ENCODE assay signal across 9 mouse cellular contexts in the genomic region with DNA sequence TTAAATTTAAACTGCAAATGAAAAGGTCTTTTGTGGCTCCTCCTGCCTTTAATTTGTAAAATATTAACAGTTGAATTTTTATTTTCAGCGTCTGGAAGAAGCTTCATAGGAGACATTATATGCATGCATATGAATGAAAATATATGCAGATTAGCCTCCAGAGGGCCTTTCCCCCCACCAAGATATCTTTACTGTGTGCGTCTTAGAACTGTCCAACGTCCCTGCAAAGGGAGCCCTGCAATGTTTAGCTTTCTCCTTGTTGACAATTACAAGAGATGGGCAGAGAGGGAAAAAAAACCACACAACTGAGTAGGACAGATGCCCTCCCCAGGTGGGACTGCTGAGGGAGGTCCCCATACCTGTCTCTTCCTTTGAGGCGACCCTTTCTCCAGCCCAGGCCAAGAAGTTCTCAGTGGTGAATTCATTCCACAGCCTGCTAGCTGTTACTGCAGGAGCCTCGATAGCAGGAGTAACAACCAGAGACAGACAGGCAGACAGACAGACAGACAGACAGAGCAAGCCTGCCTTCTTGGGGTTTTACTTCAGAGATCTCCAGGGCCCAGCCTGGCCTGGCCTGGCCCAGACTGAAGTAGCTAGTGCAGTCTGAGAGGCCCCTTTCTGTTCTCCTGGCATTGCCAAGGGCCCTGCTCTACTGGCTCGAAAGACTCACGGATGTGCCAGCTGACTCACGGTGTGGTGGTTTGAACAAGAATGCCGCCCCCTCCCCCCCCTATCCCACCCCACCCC. TPM values are rescaled to one million over a fixed set of nuclear protein-coding genes. Genes with fewer than 3 reads are reported as not detected.
DNase-seq lines count a peak whose midpoint lies in the region; ATAC-seq lines count a peak whose summit lies in the region.
"Had no signal": no experiment of that assay in that cellular context is flagged by ENCODE, and none has a peak within 500 bp of the region (broad histone marks: within the 10 kb centered on the region; RNA-seq: fewer than 3 reads in every experiment).

No protein-coding gene starts in this region.

- H3K4me2 ChIP-seq in hindbrain, embryonic 11.5 days (replicated peaks; ENCODE audit: low read depth, low read length) = no peak overlapping the region
- no peak overlapping the region for H3K4me2 ChIP-seq in forebrain, embryonic 16.5 days (ENCODE audit: low read length)
- H3K4me2 ChIP-seq in liver, embryonic 16.5 days (ENCODE audit: low read depth, low read length) = no peak overlapping the region

- ATAC-seq in hindbrain, embryonic 11.5 days (ENCODE audit: low FRiP score) = no peak
- 0 out of 2 replicates have a peak, but pooled peaks have one; percentile 32 for ATAC-seq in forebrain, embryonic 16.5 days
- ATAC-seq in liver, embryonic 16.5 days (ENCODE audit: low read depth) = no peak

- peak overlapping the region; percentile 54 for H3K27ac ChIP-seq in hindbrain, embryonic 10.5 days
- H3K27ac ChIP-seq in hindbrain, embryonic 11.5 days (ENCODE audit: low read depth, low read length) = no peak overlapping the region
- H3K27ac ChIP-seq in forebrain, embryonic 16.5 days (ENCODE audit: low read length) = no peak overlapping the region
- peak overlapping the region; percentile 5; the same call in 1 of the 2 replicates for H3K27ac ChIP-seq in liver, embryonic 16.5 days (ENCODE audit: low read length)

- no peak for DNase-seq in hindbrain, embryonic 10.5 days (ENCODE audit: low spot score)
- no peak for DNase-seq in hindbrain, embryonic 11.5 days (ENCODE audit: low spot score)
- peak; percentile 90 for DNase-seq in NIH3T3 (ENCODE audit: low read depth)
- DNase-seq in neural tube, embryonic 10.5 days (ENCODE audit: extremely low spot score, low spot score) = no peak
- no peak for DNase-seq in T-cell, adult 2 months (ENCODE audit: low spot score)
- no peak for DNase-seq in gastrocnemius, postnatal 10 days
- DNase-seq: right cerebral cortex, adult 18-20 months had no signal

- peaks cover 29% of the 10 kb centered on the region for H3K4me1 ChIP-seq in hindbrain, embryonic 10.5 days (replicated peaks)
- peaks cover 4% of the 10 kb centered on the region; the same call in 1 of the 2 replicates for H3K4me1 ChIP-seq in hindbrain, embryonic 11.5 days (replicated peaks; ENCODE audit: control insufficient read depth, insufficient read depth, low read length)
- peaks cover 20% of the 10 kb centered on the region for H3K4me1 ChIP-seq in forebrain, embryonic 16.5 days (replicated peaks; ENCODE audit: control insufficient read depth, insufficient read depth, low read length)
- peaks cover 8% of the 10 kb centered on the region; the same call in 1 of the 2 replicates for H3K4me1 ChIP-seq in liver, embryonic 16.5 days (ENCODE audit: control insufficient read depth, low read depth, low read length)

- H3K27me3 ChIP-seq in hindbrain, embryonic 10.5 days (ENCODE audit: insufficient read depth, poor library complexity, severe bottlenecking) = no peaks in the 10 kb centered on the region
- H3K27me3 ChIP-seq in hindbrain, embryonic 11.5 days (ENCODE audit: control insufficient read depth, insufficient read depth, low read length) = no peaks in the 10 kb centered on the region
- no peaks in the 10 kb centered on the region for H3K27me3 ChIP-seq in forebrain, embryonic 16.5 days (replicated peaks; ENCODE audit: control insufficient read depth, insufficient read depth, low read length)
- H3K27me3 ChIP-seq in liver, embryonic 16.5 days (ENCODE audit: control insufficient read depth, insufficient read depth, low read depth, low read length) = no peaks in the 10 kb centered on the region

- H3K9ac ChIP-seq in hindbrain, embryonic 11.5 days (ENCODE audit: low read depth, low read length) = no peak overlapping the region
- H3K9ac ChIP-seq in forebrain, embryonic 16.5 days (replicated peaks; ENCODE audit: low read depth, low read length) = no peak overlapping the region
- H3K9ac ChIP-seq in liver, embryonic 16.5 days (ENCODE audit: low read depth, low read length) = no peak overlapping the region

- no peak overlapping the region for H3K4me3 ChIP-seq in hindbrain, embryonic 10.5 days
- no peak overlapping the region for H3K4me3 ChIP-seq in hindbrain, embryonic 11.5 days (ENCODE audit: low read depth, low read length)
- H3K4me3 ChIP-seq in forebrain, embryonic 16.5 days (replicated peaks; ENCODE audit: low read length) = no peak overlapping the region
- no peak overlapping the region for H3K4me3 ChIP-seq in liver, embryonic 16.5 days (ENCODE audit: low read depth, low read length)

- WGBS in hindbrain, embryonic 10.5 days = 78% methylated on average over 9 of the region's 9 CpGs
- 60% methylated on average over 9 of the region's 9 CpGs for WGBS in hindbrain, embryonic 11.5 days
- WGBS in forebrain, embryonic 16.5 days = 45% methylated on average over 8 of the region's 9 CpGs
- 55% methylated on average over 9 of the region's 9 CpGs for WGBS in liver, embryonic 16.5 days (ENCODE audit: insufficient replicate concordance)

- peaks cover 11% of the 10 kb centered on the region for H3K9me3 ChIP-seq in hindbrain, embryonic 10.5 days
- H3K9me3 ChIP-seq in hindbrain, embryonic 11.5 days (ENCODE audit: control insufficient read depth, low read length) = no peaks in the 10 kb centered on the region
- H3K9me3 ChIP-seq in forebrain, embryonic 16.5 days (ENCODE audit: control insufficient read depth, low read length) = no peaks in the 10 kb centered on the region
- no peaks in the 10 kb centered on the region for H3K9me3 ChIP-seq in liver, embryonic 16.5 days (replicated peaks; ENCODE audit: control insufficient read depth, low read length)

- H3K36me3 ChIP-seq in hindbrain, embryonic 10.5 days = peaks cover 17% of the 10 kb centered on the region
- H3K36me3 ChIP-seq in hindbrain, embryonic 11.5 days (ENCODE audit: control insufficient read depth, insufficient read depth, low read length) = no peaks in the 10 kb centered on the region
- H3K36me3 ChIP-seq in forebrain, embryonic 16.5 days (ENCODE audit: control insufficient read depth, insufficient read depth) = no peaks in the 10 kb centered on the region
- H3K36me3 ChIP-seq in liver, embryonic 16.5 days (ENCODE audit: control insufficient read depth, insufficient read depth) = no peaks in the 10 kb centered on the region

RNA-seq across cellular contexts. Expression of a gene that starts 1.2 kb away (rescaled TPM):
- polyA plus RNA-seq in hindbrain, embryonic 10.5 days (2016; fragmentation: Nextera tagmentation; extraction: Ambion mirVana) = 1.6 and 3.8 TPM in 2 replicates
- not detected in 2 replicates for polyA plus RNA-seq in hindbrain, embryonic 11.5 days (2014; fragmentation: Nextera tagmentation; extraction: Ambion mirVana)
- polyA plus RNA-seq in forebrain, embryonic 16.5 days (2015; fragmentation: Nextera tagmentation; extraction: Ambion mirVana) = 4.4 and 5.8 TPM in 2 replicates
- 0.53 and 1.1 TPM in 2 replicates for polyA plus RNA-seq in liver, embryonic 16.5 days (2015; fragmentation: Nextera tagmentation; extraction: Ambion mirVana)
- 1 to 10 TPM in 1 of 2 experiments, under 1 TPM in 1; 0.89 to 3.7 TPM for total RNA-seq in gastrocnemius, postnatal 10 days (2021)

Comparison
In these comparisons a context has a peak if more than half of its experiments do, and no peak if none do; other contexts are left out.
1. H3K27ac ChIP-seq: peak in hindbrain, embryonic 10.5 days (single experiment) and liver, embryonic 16.5 days (single experiment); none in hindbrain, embryonic 11.5 days (single experiment) and forebrain, embryonic 16.5 days (single experiment).